Mouse (Mus musculus): ENCODE results near the gene Mrpl35. TPM values are rescaled to one million over a fixed set of nuclear protein-coding genes. Genes with fewer than 3 reads are reported as not detected.
"Not testable (repeated sequence)": the region's sequence is repeated elsewhere in the genome, so short reads cannot be mapped to it uniquely, and the experiment has no call there.

Gene Mrpl35
- 20.2 and 21.1 TPM in 2 replicates for polyA plus RNA-seq (2012; rRNA removed)

GRCm38 (mm10) chr6:71826869-71827268 is at the start of gene Mrpl35:
TSS of gene Mrpl35 (minus strand) at chr6:71826969.
- no peak for DNase-seq (ENCODE audit: low spot score)

GRCm38 (mm10) chr6:71871396-71871795 is 44.6 kb upstream of the Mrpl35 start:
- DNase-seq (ENCODE audit: low spot score) = no peak

GRCm38 (mm10) chr6:71868809-71869208 is 42.0 kb upstream of the Mrpl35 start:
- DNase-seq (ENCODE audit: low spot score) = no peak

GRCm38 (mm10) chr6:71867751-71868150 is 41.0 kb upstream of the Mrpl35 start:
- no peak for DNase-seq (ENCODE audit: low spot score)

GRCm38 (mm10) chr6:71846906-71847305 is 20.1 kb upstream of the Mrpl35 start:
- DNase-seq (ENCODE audit: low spot score) = not testable (repeated sequence)

- DNase-seq (ENCODE audit: low spot score) = no peak
These were observed 14.0 kb upstream of the Mrpl35 start for GRCm38 (mm10) chr6:71840597-71841290.

GRCm38 (mm10) chr6:71839815-71840214 is 13.0 kb upstream of the Mrpl35 start:
- no peak for DNase-seq (ENCODE audit: low spot score)

- DNase-seq (ENCODE audit: low spot score) = no peak
These were observed 10.0 kb upstream of the Mrpl35 start for GRCm38 (mm10) chr6:71836811-71837210.

- DNase-seq (ENCODE audit: low spot score) = peak; percentile 79
These were observed 4.8 kb upstream of the Mrpl35 start for GRCm38 (mm10) chr6:71831581-71831960.

GRCm38 (mm10) chr6:71830690-71831580 is 4.2 kb upstream of the Mrpl35 start, which contains the start of gene Immt:
TSS of gene Immt (plus strand) at chr6:71831331.
- peak; percentile 93 for DNase-seq (ENCODE audit: low spot score)

- DNase-seq (ENCODE audit: low spot score) = no peak
These were observed 3.0 kb upstream of the Mrpl35 start for GRCm38 (mm10) chr6:71829768-71830167.

GRCm38 (mm10) chr6:71823961-71824360 is 2.8 kb downstream of the Mrpl35 start:
- DNase-seq (ENCODE audit: low spot score) = no peak

GRCm38 (mm10) chr6:71823488-71823887 is 3.3 kb downstream of the Mrpl35 start:
- peak; percentile 77 for DNase-seq (ENCODE audit: low spot score)

GRCm38 (mm10) chr6:71823085-71823484 is 3.7 kb downstream of the Mrpl35 start:
- DNase-seq (ENCODE audit: low spot score) = no peak

- DNase-seq (ENCODE audit: low spot score) = no peak
These were observed 6.9 kb downstream of the Mrpl35 start for GRCm38 (mm10) chr6:71819764-71820292.

GRCm38 (mm10) chr6:71812820-71813219 is 13.9 kb downstream of the Mrpl35 start:
- DNase-seq (ENCODE audit: low spot score) = no peak

- DNase-seq (ENCODE audit: low spot score) = no peak
These were observed 16.9 kb downstream of the Mrpl35 start for GRCm38 (mm10) chr6:71809890-71810289.

- DNase-seq (ENCODE audit: low spot score) = no peak
These were observed 20.1 kb downstream of the Mrpl35 start for GRCm38 (mm10) chr6:71806713-71807112.

GRCm38 (mm10) chr6:71804061-71804829 is 22.5 kb downstream of the Mrpl35 start:
- no peak for DNase-seq (ENCODE audit: low spot score)

- no peak for DNase-seq (ENCODE audit: low spot score)
These were observed 23.2 kb downstream of the Mrpl35 start for GRCm38 (mm10) chr6:71803609-71804008.

GRCm38 (mm10) chr6:71801714-71802094 is 25.1 kb downstream of the Mrpl35 start:
- DNase-seq (ENCODE audit: low spot score) = no peak
